Mouse (Mus musculus): ENCODE measurements around the gene Prcd.
"Not testable (repeated sequence)": the region's sequence is repeated elsewhere in the genome, so short reads cannot be mapped to it uniquely, and the experiment has no call there.

The Prcd gene

GRCm38 (mm10) chr11:116626299-116627071, 26.8 kb upstream of the Prcd start, which contains the start of gene Rhbdf2:
Rhbdf2 (minus strand) TSS chr11:116627019.
- DNase-seq: no peak

- DNase-seq: peak in 1 of 2 experiments; percentile 37
These were observed 26.0 kb upstream of the Prcd start for GRCm38 (mm10) chr11:116627072-116628020.

- DNase-seq: peak; percentile 87 to 92
These were observed 24.6 kb upstream of the Prcd start for GRCm38 (mm10) chr11:116628712-116629111.

- DNase-seq: no peak
These were observed 23.9 kb upstream of the Prcd start for GRCm38 (mm10) chr11:116629472-116629871.

GRCm38 (mm10) chr11:116630171-116630965, 23.0 kb upstream of the Prcd start:
- no peak for DNase-seq

- no peak for DNase-seq
These were observed 20.4 kb upstream of the Prcd start for GRCm38 (mm10) chr11:116632962-116633361.

- not testable (repeated sequence) for DNase-seq
These were observed 16.7 kb upstream of the Prcd start for GRCm38 (mm10) chr11:116636607-116637006.

- DNase-seq: peak; percentile 40 to 46
These were observed 12.2 kb upstream of the Prcd start for GRCm38 (mm10) chr11:116641168-116641567.

- no peak for DNase-seq
These were observed 11.6 kb upstream of the Prcd start for GRCm38 (mm10) chr11:116641731-116642130.

GRCm38 (mm10) chr11:116642681-116643578, 10.4 kb upstream of the Prcd start:
- DNase-seq: peak; percentile 94 to 97

- peak; percentile 64 to 65 for DNase-seq
These were observed 9.6 kb upstream of the Prcd start for GRCm38 (mm10) chr11:116643579-116644224.

- no peak for DNase-seq
These were observed 8.9 kb upstream of the Prcd start for GRCm38 (mm10) chr11:116644225-116645112.

GRCm38 (mm10) chr11:116645446-116646110, 7.8 kb upstream of the Prcd start:
- no peak for DNase-seq

- no peak for DNase-seq
These were observed 7.2 kb upstream of the Prcd start for GRCm38 (mm10) chr11:116646136-116646535.

GRCm38 (mm10) chr11:116646771-116647170, 6.6 kb upstream of the Prcd start:
- no peak for DNase-seq

GRCm38 (mm10) chr11:116647340-116647991, 5.9 kb upstream of the Prcd start:
- no peak for DNase-seq

- DNase-seq: no peak
These were observed 5.0 kb upstream of the Prcd start for GRCm38 (mm10) chr11:116648213-116648921.

GRCm38 (mm10) chr11:116648976-116649375, 4.4 kb upstream of the Prcd start:
- DNase-seq: no peak
